Mouse (Mus musculus): ENCODE data around the gene Gm20388.

DNA sequence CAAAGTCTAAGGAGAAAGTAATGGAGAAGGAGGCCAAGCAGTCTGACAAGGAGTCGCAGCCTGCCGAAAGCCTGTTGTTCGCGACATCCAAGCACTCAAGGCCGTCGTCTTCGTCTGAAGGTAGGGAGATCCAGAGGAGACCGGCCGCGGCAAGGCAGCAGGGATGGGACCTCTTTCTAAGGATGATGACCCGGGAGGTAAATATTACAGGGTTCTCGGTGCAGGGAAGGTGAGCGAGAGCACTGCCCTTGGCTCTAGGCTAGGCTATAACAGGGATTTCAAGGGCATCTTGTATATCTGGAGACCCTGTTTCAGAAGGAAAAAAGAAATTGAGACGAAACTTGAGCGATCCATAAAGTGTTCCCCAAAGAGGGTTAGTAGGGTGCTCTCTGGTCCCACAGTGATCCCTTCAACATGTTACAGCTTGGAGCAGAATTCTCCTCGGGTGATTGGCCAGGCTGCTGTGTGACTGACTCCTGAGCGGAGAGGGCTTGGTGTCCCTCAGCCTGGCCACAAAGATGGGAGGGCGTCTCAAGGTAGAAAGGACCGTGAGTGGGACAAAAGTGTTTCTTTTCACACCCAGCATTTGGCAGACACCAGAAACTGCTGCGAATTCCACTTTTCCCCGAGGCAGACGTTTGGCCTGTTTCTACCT is 3302.6 kb downstream of the Gm20388 start:
- TF ChIP-seq CTCF (IDR thresholded peaks at IDR 0.05; ENCODE audit: low read depth) = no peak
- TF ChIP-seq EP300 (IDR thresholded peaks at IDR 0.05; ENCODE audit: low read depth) = no peak

Measured in liver, embryonic 14.5 days (tissue).